Comparison of ENCODE assay signal across 8 mouse cellular contexts in the genomic region with DNA sequence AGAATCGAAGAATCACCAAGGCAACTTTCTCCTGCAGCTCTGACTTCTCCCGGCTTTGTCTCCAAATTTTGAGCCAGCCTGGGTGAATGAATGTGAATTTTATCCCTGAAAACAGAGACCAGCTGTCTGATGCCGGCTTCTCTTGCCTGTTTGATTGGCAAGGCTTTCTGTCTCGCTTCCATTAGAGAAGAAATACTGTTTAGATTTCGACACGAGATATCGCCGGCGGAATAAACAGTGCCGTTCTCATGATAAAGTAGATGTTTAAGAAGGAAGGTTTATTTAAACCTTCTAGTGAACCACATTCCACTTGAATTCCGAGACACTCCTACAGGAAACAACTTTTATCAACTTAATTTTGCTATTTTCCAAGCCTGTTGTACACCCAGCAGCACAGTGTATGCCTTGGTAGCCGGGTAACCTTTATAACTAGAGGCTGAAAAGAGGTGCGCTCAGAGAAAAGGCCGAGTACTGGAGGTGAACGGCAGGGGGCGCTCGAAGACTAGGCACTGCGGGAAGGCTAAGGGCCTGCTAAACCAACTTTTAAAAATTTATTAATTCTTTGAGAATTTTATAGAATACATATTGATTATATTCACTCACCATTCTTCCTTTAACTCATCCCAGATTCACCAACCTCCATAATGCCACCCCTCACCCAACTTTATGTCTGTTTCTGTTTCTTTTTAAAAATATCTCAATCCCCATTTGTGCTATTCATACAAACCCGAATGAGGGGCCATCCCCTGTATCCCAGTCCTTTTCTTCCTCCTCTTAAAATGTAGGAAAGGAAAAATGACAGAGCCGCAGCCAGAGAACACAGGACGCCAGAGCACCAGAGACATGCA.
DNase-seq lines count a peak whose midpoint lies in the region; ATAC-seq and TF ChIP-seq lines count a peak whose summit lies in the region.

No protein-coding gene starts in this region.

- DNase-seq in 3T3-L1 (ENCODE audit: low read depth, low spot score) (peak; percentile 82), liver (peak; percentile 79)
- DNase-seq in adrenal gland, postnatal 4 days (ENCODE audit: low spot score in 2 of 2), result peak; percentile 57 to 58
- DNase-seq in heart, embryonic 10.5 days (ENCODE audit: low spot score), result no peak
- peak; percentile 85 for DNase-seq in kidney, postnatal 0 days (ENCODE audit: low spot score)
- DNase-seq in neural tube, embryonic 11.5 days (ENCODE audit: low spot score), result peak; percentile 77
- peak; percentile 94 for DNase-seq in testis, postnatal 10 days (ENCODE audit: low spot score)

- peak overlapping the region; percentile 46 for H3K27ac ChIP-seq in embryonic facial prominence, embryonic 12.5 days
- H3K27ac ChIP-seq in heart, embryonic 10.5 days, result peak overlapping the region; percentile 70
- H3K27ac ChIP-seq in kidney, postnatal 0 days, result no peak overlapping the region
- H3K27ac ChIP-seq in neural tube, embryonic 11.5 days (ENCODE audit: low read depth, low read length), result no peak overlapping the region

- TF ChIP-seq CTCF in kidney, postnatal 0 days (IDR thresholded peaks at IDR 0.05; ENCODE audit: low read depth), result peak; percentile 98

- peak; percentile 57; the same call in 1 of the 2 replicates for ATAC-seq in embryonic facial prominence, embryonic 12.5 days (ENCODE audit: insufficient number of reproducible peaks, insufficient read depth, low FRiP score, low TSS enrichment)
- no peak for ATAC-seq in kidney, postnatal 0 days (replicated peaks; ENCODE audit: low FRiP score, low read depth)
- ATAC-seq in neural tube, embryonic 11.5 days (ENCODE audit: insufficient read depth, low FRiP score, low TSS enrichment), result no peak

- no peak overlapping the region for H3K9ac ChIP-seq in embryonic facial prominence, embryonic 12.5 days
- no peak overlapping the region for H3K9ac ChIP-seq in kidney, postnatal 0 days (ENCODE audit: low read depth, low read length)
- no peak overlapping the region for H3K9ac ChIP-seq in neural tube, embryonic 11.5 days (ENCODE audit: low read length)

- H3K27me3 ChIP-seq in embryonic facial prominence, embryonic 12.5 days, result no peaks in the 10 kb centered on the region
- H3K27me3 ChIP-seq in heart, embryonic 10.5 days (ENCODE audit: insufficient read depth, poor library complexity, severe bottlenecking), result no peaks in the 10 kb centered on the region
- H3K27me3 ChIP-seq in kidney, postnatal 0 days (ENCODE audit: insufficient read depth, low read length), result no peaks in the 10 kb centered on the region
- H3K27me3 ChIP-seq in neural tube, embryonic 11.5 days (ENCODE audit: control insufficient read depth, insufficient read depth, low read length), result no peaks in the 10 kb centered on the region

- no peak overlapping the region for H3K4me3 ChIP-seq in embryonic facial prominence, embryonic 12.5 days
- no peak overlapping the region for H3K4me3 ChIP-seq in heart, embryonic 10.5 days
- H3K4me3 ChIP-seq in kidney, postnatal 0 days (replicated peaks; ENCODE audit: low read depth, low read length), result no peak overlapping the region
- H3K4me3 ChIP-seq in neural tube, embryonic 11.5 days (ENCODE audit: low read depth, low read length), result no peak overlapping the region

- H3K4me1 ChIP-seq in embryonic facial prominence, embryonic 12.5 days, result peaks cover 11% of the 10 kb centered on the region
- peaks cover 9% of the 10 kb centered on the region; the same call in 1 of the 2 replicates for H3K4me1 ChIP-seq in heart, embryonic 10.5 days
- H3K4me1 ChIP-seq in kidney, postnatal 0 days (replicated peaks; ENCODE audit: insufficient read depth, low read length), result no peaks in the 10 kb centered on the region
- no peaks in the 10 kb centered on the region for H3K4me1 ChIP-seq in neural tube, embryonic 11.5 days (ENCODE audit: control insufficient read depth, insufficient read depth, low read length)

- 32% methylated on average over 21 of the region's 21 CpGs for WGBS in embryonic facial prominence, embryonic 12.5 days
- WGBS in heart, embryonic 10.5 days, result 37% methylated on average over 21 of the region's 21 CpGs
- 36% methylated on average over 21 of the region's 21 CpGs for WGBS in kidney, postnatal 0 days
- WGBS in neural tube, embryonic 11.5 days, result 50% methylated on average over 21 of the region's 21 CpGs

- H3K36me3 ChIP-seq in embryonic facial prominence, embryonic 12.5 days, result no peaks in the 10 kb centered on the region
- no peaks in the 10 kb centered on the region for H3K36me3 ChIP-seq in heart, embryonic 10.5 days
- H3K36me3 ChIP-seq in kidney, postnatal 0 days (ENCODE audit: insufficient read depth, low read length), result no peaks in the 10 kb centered on the region
- no peaks in the 10 kb centered on the region for H3K36me3 ChIP-seq in neural tube, embryonic 11.5 days (ENCODE audit: control insufficient read depth, insufficient read depth, low read length)

- H3K9me3 ChIP-seq in embryonic facial prominence, embryonic 12.5 days, result no peaks in the 10 kb centered on the region
- H3K9me3 ChIP-seq in heart, embryonic 10.5 days, result no peaks in the 10 kb centered on the region
- no peaks in the 10 kb centered on the region for H3K9me3 ChIP-seq in kidney, postnatal 0 days (replicated peaks; ENCODE audit: low read length)
- H3K9me3 ChIP-seq in neural tube, embryonic 11.5 days (ENCODE audit: control insufficient read depth, low read length), result no peaks in the 10 kb centered on the region

- H3K4me2 ChIP-seq in embryonic facial prominence, embryonic 12.5 days (replicated peaks), result no peak overlapping the region
- H3K4me2 ChIP-seq in kidney, postnatal 0 days (ENCODE audit: low read length), result no peak overlapping the region
- H3K4me2 ChIP-seq in neural tube, embryonic 11.5 days (ENCODE audit: low read depth), result no peak overlapping the region

Comparison
In these comparisons a context has a peak if more than half of its experiments do, and no peak if none do; other contexts are left out.
1. H3K27ac ChIP-seq: peak in embryonic facial prominence, embryonic 12.5 days (single experiment) and heart, embryonic 10.5 days (single experiment); none in kidney, postnatal 0 days (single experiment) and neural tube, embryonic 11.5 days (single experiment).